Mouse (Mus musculus): ENCODE results near the gene D630039A03Rik. TPM values are rescaled to one million over a fixed set of nuclear protein-coding genes. Genes with fewer than 3 reads are reported as not detected.

D630039A03Rik gene
- total and polyA plus RNA-seq, 3 experiments = 0.22 TPM; not detected in 2

- Histone ChIP-seq H3K4me1 (ENCODE audit: insufficient read depth, low read depth, low read length) (no peaks in the 10 kb centered on the region), H3K4me3 (ENCODE audit: low read depth, low read length) (no peak overlapping the region), H3K27me3 (ENCODE audit: insufficient read depth, low read length) (no peaks in the 10 kb centered on the region), H3K36me3 (replicated peaks) (no peaks in the 10 kb centered on the region), H3K9me3 (replicated peaks) (peaks cover 29% of the 10 kb centered on the region)
- TF ChIP-seq GATA2 (IDR thresholded peaks at IDR 0.05; ENCODE audit: borderline replicate concordance, low read depth, low read length) (no peak), POLR2AphosphoS5 (IDR thresholded peaks at IDR 0.05; ENCODE audit: insufficient replicate concordance, low read depth, low read length) (no peak), GATA1 (IDR thresholded peaks at IDR 0.05; ENCODE audit: borderline replicate concordance, low read length) (no peak), CTCF (IDR thresholded peaks at IDR 0.05; ENCODE audit: low read depth, low read length) (no peak), TAL1 (conservative IDR thresholded peaks at IDR 0.05; ENCODE audit: low read depth, low read length) (no peak)
- ATAC-seq (ENCODE audit: extremely low read depth, insufficient number of reproducible peaks, low FRiP score, poor library complexity, severe bottlenecking) = no peak
- no peak for DNase-seq (ENCODE audit: low spot score)
Measured at GRCm38 (mm10) chr4:57908860-57909259, 7.2 kb downstream of the D630039A03Rik start.

GRCm38 (mm10) chr4:57906708-57907107 is 9.4 kb downstream of the D630039A03Rik start:
- Histone ChIP-seq H3K4me3 (ENCODE audit: low read depth, low read length) (no peak overlapping the region), H3K9me3 (replicated peaks) (peaks cover 38% of the 10 kb centered on the region), H3K36me3 (replicated peaks) (no peaks in the 10 kb centered on the region), H3K27me3 (ENCODE audit: insufficient read depth, low read length) (no peaks in the 10 kb centered on the region), H3K4me1 (ENCODE audit: insufficient read depth, low read depth, low read length) (no peaks in the 10 kb centered on the region)
- no peak for DNase-seq (ENCODE audit: low spot score)
- no peak for TF ChIP-seq POLR2AphosphoS5 (IDR thresholded peaks at IDR 0.05; ENCODE audit: insufficient replicate concordance, low read depth, low read length)
- no peak for TF ChIP-seq TAL1 (conservative IDR thresholded peaks at IDR 0.05; ENCODE audit: low read depth, low read length)
- TF ChIP-seq CTCF (IDR thresholded peaks at IDR 0.05; ENCODE audit: low read depth, low read length) = no peak
- TF ChIP-seq GATA2 (IDR thresholded peaks at IDR 0.05; ENCODE audit: borderline replicate concordance, low read depth, low read length) = no peak
- no peak for TF ChIP-seq GATA1 (IDR thresholded peaks at IDR 0.05; ENCODE audit: borderline replicate concordance, low read length)
- no peak for ATAC-seq (ENCODE audit: extremely low read depth, insufficient number of reproducible peaks, low FRiP score, poor library complexity, severe bottlenecking)

DNA sequence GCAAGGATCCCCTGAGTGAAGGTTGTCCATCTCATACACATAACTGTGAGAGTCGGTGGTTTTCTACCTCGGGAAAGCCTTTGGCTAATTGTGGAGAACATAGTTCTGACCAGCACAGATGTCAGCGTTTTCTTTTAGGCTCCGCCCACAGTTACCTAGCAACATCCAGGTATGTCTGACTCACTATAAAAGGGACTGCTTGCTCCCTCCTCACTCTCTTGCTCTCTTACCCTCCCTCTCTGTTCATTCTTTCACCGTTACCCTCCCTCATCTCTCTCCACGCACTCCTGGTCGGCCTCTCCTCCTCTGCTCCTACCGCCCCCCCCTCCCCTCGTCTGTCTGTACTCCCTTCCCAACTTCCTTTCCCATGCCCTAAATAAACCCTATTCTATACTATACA is 11.5 kb downstream of the D630039A03Rik start:
- no peaks in the 10 kb centered on the region for H3K4me1 ChIP-seq (ENCODE audit: insufficient read depth, low read depth, low read length)
- H3K27me3 ChIP-seq (ENCODE audit: insufficient read depth, low read length) = no peaks in the 10 kb centered on the region
- H3K9me3 ChIP-seq (replicated peaks) = peaks cover 39% of the 10 kb centered on the region
- H3K4me3 ChIP-seq (ENCODE audit: low read depth, low read length) = no peak overlapping the region
- H3K36me3 ChIP-seq (replicated peaks) = no peaks in the 10 kb centered on the region
- ATAC-seq (ENCODE audit: extremely low read depth, insufficient number of reproducible peaks, low FRiP score, poor library complexity, severe bottlenecking) = no peak
- TF ChIP-seq TAL1 (conservative IDR thresholded peaks at IDR 0.05; ENCODE audit: low read depth, low read length) (no peak), GATA2 (IDR thresholded peaks at IDR 0.05; ENCODE audit: borderline replicate concordance, low read depth, low read length) (no peak), GATA1 (IDR thresholded peaks at IDR 0.05; ENCODE audit: borderline replicate concordance, low read length) (no peak), POLR2AphosphoS5 (IDR thresholded peaks at IDR 0.05; ENCODE audit: insufficient replicate concordance, low read depth, low read length) (no peak), CTCF (IDR thresholded peaks at IDR 0.05; ENCODE audit: low read depth, low read length) (no peak)
- no peak for DNase-seq (ENCODE audit: low spot score)

GRCm38 (mm10) chr4:57904211-57904610 is 11.9 kb downstream of the D630039A03Rik start:
- Histone ChIP-seq H3K4me1 (ENCODE audit: insufficient read depth, low read depth, low read length) (no peaks in the 10 kb centered on the region), H3K4me3 (ENCODE audit: low read depth, low read length) (no peak overlapping the region), H3K36me3 (replicated peaks) (no peaks in the 10 kb centered on the region), H3K27me3 (ENCODE audit: insufficient read depth, low read length) (no peaks in the 10 kb centered on the region), H3K9me3 (replicated peaks) (peaks cover 39% of the 10 kb centered on the region)
- TF ChIP-seq TAL1 (conservative IDR thresholded peaks at IDR 0.05; ENCODE audit: low read depth, low read length) = no peak
- no peak for TF ChIP-seq GATA1 (IDR thresholded peaks at IDR 0.05; ENCODE audit: borderline replicate concordance, low read length)
- TF ChIP-seq CTCF (IDR thresholded peaks at IDR 0.05; ENCODE audit: low read depth, low read length) = no peak
- TF ChIP-seq GATA2 (IDR thresholded peaks at IDR 0.05; ENCODE audit: borderline replicate concordance, low read depth, low read length) = no peak
- no peak for TF ChIP-seq POLR2AphosphoS5 (IDR thresholded peaks at IDR 0.05; ENCODE audit: insufficient replicate concordance, low read depth, low read length)
- DNase-seq (ENCODE audit: low spot score) = no peak
- ATAC-seq (ENCODE audit: extremely low read depth, insufficient number of reproducible peaks, low FRiP score, poor library complexity, severe bottlenecking) = no peak

DNA sequence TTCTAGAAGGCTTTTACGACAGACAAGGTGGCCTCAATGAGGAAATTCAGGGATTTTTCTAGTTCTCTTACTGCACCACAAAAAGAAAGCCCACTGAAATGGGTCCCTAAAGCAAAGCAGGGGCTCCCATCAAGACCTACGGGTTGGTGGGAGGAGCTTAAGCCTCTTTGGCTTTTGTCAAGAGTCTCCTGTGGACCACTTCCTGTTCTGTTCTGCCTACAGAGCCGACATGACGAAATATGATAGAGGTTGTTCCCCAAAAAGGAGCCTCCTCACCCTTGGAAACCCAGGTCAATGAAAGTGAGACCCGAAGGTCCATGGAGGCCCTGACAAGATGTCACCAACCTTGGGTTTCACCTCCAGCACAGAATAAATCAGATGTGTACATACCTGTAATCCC is 13.5 kb downstream of the D630039A03Rik start:
- H3K27me3 ChIP-seq (ENCODE audit: insufficient read depth, low read length) = no peaks in the 10 kb centered on the region
- H3K4me1 ChIP-seq (ENCODE audit: insufficient read depth, low read depth, low read length) = no peaks in the 10 kb centered on the region
- H3K4me3 ChIP-seq (ENCODE audit: low read depth, low read length) = no peak overlapping the region
- ATAC-seq (ENCODE audit: extremely low read depth, insufficient number of reproducible peaks, low FRiP score, poor library complexity, severe bottlenecking) = no peak
- no peak for DNase-seq (ENCODE audit: low spot score)
- H3K9me3 ChIP-seq (replicated peaks) = peaks cover 30% of the 10 kb centered on the region
- TF ChIP-seq CTCF (IDR thresholded peaks at IDR 0.05; ENCODE audit: low read depth, low read length) (no peak), GATA2 (IDR thresholded peaks at IDR 0.05; ENCODE audit: borderline replicate concordance, low read depth, low read length) (no peak), TAL1 (conservative IDR thresholded peaks at IDR 0.05; ENCODE audit: low read depth, low read length) (no peak), GATA1 (IDR thresholded peaks at IDR 0.05; ENCODE audit: borderline replicate concordance, low read length) (no peak), POLR2AphosphoS5 (IDR thresholded peaks at IDR 0.05; ENCODE audit: insufficient replicate concordance, low read depth, low read length) (no peak)
- no peaks in the 10 kb centered on the region for H3K36me3 ChIP-seq (replicated peaks)

DNA sequence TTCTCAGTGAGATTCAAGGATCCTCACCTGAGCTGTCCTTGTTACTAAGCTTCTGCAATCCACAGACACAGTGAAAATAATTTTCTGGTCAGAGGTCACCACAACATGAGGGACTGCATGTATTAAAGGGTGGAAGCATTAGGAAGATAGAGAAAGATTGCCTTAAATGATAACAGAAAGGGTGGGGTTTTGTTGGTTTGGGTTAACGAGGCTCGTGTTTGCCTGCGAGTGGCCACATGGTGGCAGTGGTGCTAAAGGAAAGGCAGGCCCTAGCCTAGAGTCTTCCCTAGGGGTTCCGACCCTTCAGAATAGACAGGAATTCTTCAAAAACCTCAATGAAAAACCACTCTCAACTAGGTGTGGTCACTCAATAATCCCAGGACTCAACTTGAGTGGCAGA is 14.9 kb downstream of the D630039A03Rik start:
- H3K4me3 ChIP-seq (ENCODE audit: low read depth, low read length) = no peak overlapping the region
- no peak for DNase-seq (ENCODE audit: low spot score)
- ATAC-seq (ENCODE audit: extremely low read depth, insufficient number of reproducible peaks, low FRiP score, poor library complexity, severe bottlenecking) = no peak
- H3K4me1 ChIP-seq (ENCODE audit: insufficient read depth, low read depth, low read length) = no peaks in the 10 kb centered on the region
- no peaks in the 10 kb centered on the region for H3K27me3 ChIP-seq (ENCODE audit: insufficient read depth, low read length)
- no peak for TF ChIP-seq GATA2 (IDR thresholded peaks at IDR 0.05; ENCODE audit: borderline replicate concordance, low read depth, low read length)
- TF ChIP-seq CTCF (IDR thresholded peaks at IDR 0.05; ENCODE audit: low read depth, low read length) = no peak
- no peak for TF ChIP-seq GATA1 (IDR thresholded peaks at IDR 0.05; ENCODE audit: borderline replicate concordance, low read length)
- TF ChIP-seq POLR2AphosphoS5 (IDR thresholded peaks at IDR 0.05; ENCODE audit: insufficient replicate concordance, low read depth, low read length) = no peak
- TF ChIP-seq TAL1 (conservative IDR thresholded peaks at IDR 0.05; ENCODE audit: low read depth, low read length) = no peak
- peaks cover 33% of the 10 kb centered on the region for H3K9me3 ChIP-seq (replicated peaks)
- H3K36me3 ChIP-seq (replicated peaks) = no peaks in the 10 kb centered on the region
